Comparison of ENCODE assay signal across 8 mouse cellular contexts in the genomic region with DNA sequence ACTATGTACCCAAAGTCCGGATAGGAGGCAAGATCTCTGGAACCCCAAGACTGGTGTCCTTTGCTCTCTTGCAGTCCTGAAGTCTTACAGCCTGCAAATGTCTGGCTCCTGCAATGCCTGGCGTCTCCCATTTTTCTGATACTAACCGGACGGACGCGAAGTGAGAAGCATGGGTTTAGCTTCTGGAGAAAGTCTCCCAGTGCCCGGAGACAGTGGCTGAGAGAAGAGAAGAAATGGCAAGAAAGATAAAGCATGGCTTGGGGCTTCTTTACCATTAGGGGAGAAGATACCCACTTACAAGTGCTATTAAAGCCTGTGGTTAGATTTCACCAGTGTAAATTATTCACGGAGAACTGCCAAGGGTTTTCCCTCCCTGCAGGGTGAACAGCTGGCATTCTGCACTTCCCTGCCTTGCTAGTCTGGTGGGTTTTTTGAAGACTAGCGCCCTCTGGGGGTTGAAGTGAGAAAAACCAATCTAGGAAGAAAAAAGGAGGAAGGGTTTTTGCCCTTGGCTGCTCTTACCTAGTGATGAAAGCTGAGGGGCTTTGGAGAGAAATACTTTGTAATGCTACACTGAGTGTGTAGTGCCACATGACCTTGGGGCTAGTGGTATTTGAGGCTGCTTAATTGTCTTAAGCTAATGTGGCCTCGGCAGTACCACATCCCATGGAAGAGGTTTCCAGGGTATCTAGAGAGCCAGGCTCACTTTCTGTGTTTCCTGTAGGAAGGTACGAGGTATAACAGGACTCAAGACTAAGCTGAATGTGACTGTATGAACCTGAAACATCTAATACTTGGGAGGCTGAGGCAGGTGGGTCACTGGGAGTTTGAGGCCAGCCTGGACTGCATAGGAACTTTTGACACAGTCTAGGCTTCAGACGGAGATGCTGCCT. TPM values are rescaled to one million over a fixed set of nuclear protein-coding genes. Genes with fewer than 3 reads are reported as not detected.
DNase-seq lines count a peak whose midpoint lies in the region; ATAC-seq lines count a peak whose summit lies in the region.

No protein-coding gene starts in this region.

- no peak overlapping the region for H3K4me3 ChIP-seq in hindbrain, embryonic 14.5 days (replicated peaks; ENCODE audit: low read length)

- no peak overlapping the region for H3K9ac ChIP-seq in hindbrain, embryonic 14.5 days

- H3K27ac ChIP-seq in hindbrain, embryonic 14.5 days = no peak overlapping the region

- ATAC-seq in hindbrain, embryonic 14.5 days (ENCODE audit: low FRiP score) = peak; percentile 91

- peak overlapping the region; percentile 31 for H3K4me2 ChIP-seq in hindbrain, embryonic 14.5 days (replicated peaks)

- 44% methylated on average over 12 of the region's 12 CpGs for WGBS in hindbrain, embryonic 14.5 days

- peak; percentile 14 for DNase-seq in WW6 (ENCODE audit: low read depth, low spot score)
- peak; percentile 82 for DNase-seq in cerebellum, adult 9-11 months
- peak; percentile 33 to 68 for DNase-seq in frontal cortex, postnatal 25 days (ENCODE audit: low spot score in 2 of 2)
- DNase-seq in hindbrain, embryonic 14.5 days (ENCODE audit: low spot score) = peak; percentile 88
- DNase-seq in layer of hippocampus, postnatal 25 days (ENCODE audit: extremely low spot score in 1 of 2, low spot score in 1 of 2) = peak; percentile 65 to 75
- peak; percentile 82 for DNase-seq in lung, postnatal 36 days
- DNase-seq in retina, postnatal 7 days (ENCODE audit: low read depth, low spot score) = peak; percentile 76
- peak; percentile 53 to 68 for DNase-seq in urinary bladder, postnatal 36 days (ENCODE audit: low spot score in 2 of 2)

- no peaks in the 10 kb centered on the region for H3K4me1 ChIP-seq in hindbrain, embryonic 14.5 days (replicated peaks; ENCODE audit: control insufficient read depth, insufficient read depth, low read length)

- H3K27me3 ChIP-seq in hindbrain, embryonic 14.5 days (ENCODE audit: control insufficient read depth, insufficient read depth, low read length) = no peaks in the 10 kb centered on the region

- H3K9me3 ChIP-seq in hindbrain, embryonic 14.5 days (ENCODE audit: control insufficient read depth, low read length) = no peaks in the 10 kb centered on the region

- no peaks in the 10 kb centered on the region for H3K36me3 ChIP-seq in hindbrain, embryonic 14.5 days (replicated peaks; ENCODE audit: control insufficient read depth, insufficient read depth)

RNA-seq across cellular contexts. Expression of a gene that starts 40.3 kb away (rescaled TPM):
- not detected in 2 replicates for polyA plus RNA-seq in hindbrain, embryonic 14.5 days (2014; fragmentation: Nextera tagmentation; extraction: Ambion mirVana)
- total RNA-seq in layer of hippocampus, postnatal 25 days (2021) = not detected

Comparison
In these comparisons a context has a peak if more than half of its experiments do, and no peak if none do; other contexts are left out.
1. DNase-seq: peak in every context shown above with its lines; median percentile 88 in hindbrain, embryonic 14.5 days; 82 in cerebellum, adult 9-11 months; 82 in lung, postnatal 36 days; 76 in retina, postnatal 7 days; 70 in layer of hippocampus, postnatal 25 days; 60 in urinary bladder, postnatal 36 days; 50 in frontal cortex, postnatal 25 days; 14 in WW6.